Mouse (Mus musculus) left cerebral cortex, adult 8-10 months (tissue): ENCODE data around the gene Sorl1. TPM values are rescaled to one million over a fixed set of nuclear protein-coding genes. Genes with fewer than 3 reads are reported as not detected.

ENCODE experiments used
- DNase-seq, 2 experiments: peaks; one replicate each; pipeline ENCODE4 v3.0.0; 2022; ENCODE audit warnings: low spot score in 2 of 2
- total RNA-seq, 4 experiments: library from RNA; stranded (reverse); gene quantifications; 2 replicates each; pipeline ENCODE4 v1.2.4; 2022

Gene Sorl1
- total RNA-seq, 4 experiments from 2014 or later, result 150 to 183 (median 172) TPM

DNA sequence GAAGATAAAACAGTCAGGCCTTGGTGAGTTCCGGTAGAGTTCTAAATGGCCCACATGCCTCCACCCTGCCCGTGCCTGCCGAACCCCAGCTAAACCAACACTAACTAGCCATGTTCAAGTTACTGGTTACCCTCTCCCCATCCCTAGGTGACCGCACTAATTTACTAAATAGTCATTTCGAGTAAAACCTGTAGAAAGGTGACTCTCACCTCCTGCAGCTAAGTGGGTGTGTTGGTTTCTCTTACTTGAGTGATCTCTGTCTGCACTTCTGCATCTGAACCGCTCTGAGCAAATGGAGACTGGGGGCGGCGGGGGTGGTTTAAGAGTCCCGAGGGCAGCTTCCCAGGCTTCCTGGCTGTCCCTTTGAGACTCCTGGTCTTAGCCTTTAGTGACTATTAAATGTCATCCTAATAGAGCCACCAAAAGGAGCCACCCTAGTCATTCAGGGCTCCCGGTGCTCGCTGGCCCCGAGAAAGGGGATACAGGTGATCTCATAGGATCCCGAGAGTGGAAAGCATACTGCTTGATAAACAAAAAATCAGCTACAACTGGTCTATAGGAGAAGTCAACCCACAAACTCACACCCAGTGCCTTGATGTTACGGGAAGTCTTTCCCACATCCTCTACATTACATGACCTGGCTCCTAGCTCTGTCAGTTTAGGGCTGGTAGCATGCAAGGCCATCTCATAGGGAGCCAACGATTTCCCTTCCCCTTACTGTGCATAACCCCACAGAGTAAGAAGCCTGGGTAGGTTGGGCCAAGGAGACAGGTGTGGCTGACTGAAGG is 155.2 kb downstream of the Sorl1 start:
- DNase-seq, result no peak

DNA sequence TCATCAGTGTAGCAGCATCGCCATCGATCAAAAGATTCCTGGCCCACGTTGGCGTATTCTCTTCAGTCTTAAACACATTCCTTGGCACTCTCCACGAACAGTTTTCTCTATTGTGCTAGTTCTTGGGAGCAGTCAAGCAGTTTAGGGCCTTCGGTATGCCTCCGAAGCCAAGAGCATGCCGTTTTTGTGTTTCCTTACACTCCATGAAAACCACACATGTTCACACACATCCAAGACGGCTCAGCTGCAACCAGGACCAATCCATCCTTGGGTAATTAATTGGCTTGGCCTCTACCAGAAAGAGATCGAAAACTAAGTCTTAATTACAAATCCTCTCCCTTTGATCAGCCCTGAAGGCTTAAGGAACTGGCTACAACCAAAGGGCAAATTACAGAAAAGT is 162.8 kb downstream of the Sorl1 start:
- DNase-seq, result no peak

DNA sequence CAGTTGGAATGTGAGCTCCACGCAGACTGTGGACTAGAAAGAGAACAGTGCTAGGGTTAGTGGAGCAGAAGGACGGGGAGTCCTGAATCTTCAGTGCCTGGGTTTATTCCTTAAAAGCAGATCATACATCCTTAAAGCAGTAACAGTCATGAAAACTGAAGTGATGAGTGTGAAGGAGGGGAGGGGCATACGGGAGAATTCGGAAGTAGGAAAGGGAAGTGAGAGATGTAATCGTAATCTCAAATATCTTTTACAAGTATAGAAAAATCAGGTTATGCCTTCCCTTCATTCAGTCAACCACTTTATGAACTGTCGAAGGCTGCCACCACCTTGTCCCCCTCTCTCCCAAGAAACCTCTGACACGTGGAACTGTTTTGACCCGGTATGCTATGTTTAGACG is 165.8 kb downstream of the Sorl1 start:
- DNase-seq, result no peak

DNA sequence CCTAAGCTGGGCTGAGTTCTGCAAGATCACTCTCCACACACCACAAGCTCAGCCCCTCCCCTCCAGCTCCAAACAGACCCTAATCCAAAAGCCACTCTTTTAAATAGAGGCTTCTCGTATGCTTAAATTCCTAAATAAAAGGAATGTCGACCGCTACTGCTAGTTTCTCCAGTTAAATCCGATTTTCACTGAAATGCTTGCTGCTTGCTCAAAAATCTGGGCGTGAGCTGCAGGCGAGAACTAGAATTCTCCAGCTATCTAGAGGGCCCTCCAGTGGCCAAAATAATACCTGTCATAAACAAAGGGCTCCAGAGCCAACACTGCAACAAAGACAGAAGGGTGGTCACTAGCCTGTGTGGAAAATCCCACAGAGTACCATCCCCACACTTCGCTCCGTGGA is 170.6 kb downstream of the Sorl1 start:
- peak in 1 of 2 experiments; percentile 54 for DNase-seq

DNA sequence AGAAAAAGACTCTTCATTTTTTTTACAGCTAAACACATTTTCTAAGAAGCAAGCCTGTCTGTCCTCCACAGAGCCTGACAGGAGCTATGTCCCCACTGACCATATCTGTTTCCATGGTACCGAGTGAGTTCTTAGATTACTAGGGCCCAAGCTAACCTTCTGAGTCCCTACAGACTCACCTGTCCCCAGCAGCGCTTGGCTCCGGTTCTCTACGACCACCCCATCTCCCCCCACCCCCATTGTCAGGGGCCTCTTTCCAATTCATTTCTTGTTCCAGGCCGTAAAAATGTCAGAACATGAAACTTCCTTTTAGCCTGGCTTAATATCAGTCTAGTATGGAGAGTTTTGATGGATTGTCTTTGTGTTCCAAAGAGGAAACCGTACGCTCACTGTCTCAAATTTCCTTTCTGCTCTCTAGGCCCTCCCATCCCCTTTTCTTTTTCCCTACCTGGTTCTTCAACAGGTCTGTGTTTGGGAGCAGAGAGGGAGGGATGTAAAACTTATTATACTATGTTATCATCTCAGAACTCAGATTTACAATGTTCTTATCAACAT is 171.4 kb downstream of the Sorl1 start:
- DNase-seq, result no peak

DNA sequence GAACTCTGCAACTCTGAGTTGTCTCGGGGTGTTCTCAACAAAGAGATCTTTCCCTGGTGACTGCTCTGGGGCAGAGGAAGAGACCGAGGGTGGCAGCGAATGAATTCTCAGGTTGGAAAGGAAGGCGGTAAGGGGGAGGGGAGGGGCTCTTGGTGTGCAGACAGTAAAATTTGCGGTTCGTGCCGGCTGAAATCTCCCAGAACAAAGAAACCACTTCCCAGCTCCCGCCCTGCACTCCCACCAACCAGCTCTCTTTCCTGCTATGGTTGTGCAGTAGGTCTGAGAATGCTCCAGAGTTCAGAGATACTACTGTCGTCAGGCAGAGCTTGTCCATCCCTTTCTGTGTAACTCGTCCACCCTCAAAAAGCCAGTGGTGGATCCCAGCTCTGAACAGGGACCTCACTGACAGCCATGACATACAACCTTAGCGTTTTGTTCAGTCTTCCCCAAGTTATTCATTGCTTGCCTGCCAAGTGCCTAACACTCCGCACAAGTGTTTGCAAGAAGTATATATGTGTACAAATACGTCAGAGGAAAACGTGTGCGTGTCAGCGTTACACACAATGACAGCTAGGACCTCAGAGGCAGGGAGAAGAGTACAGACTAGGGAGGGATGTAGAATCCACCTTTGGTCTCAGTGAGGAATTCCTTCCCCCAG is 172.5 kb downstream of the Sorl1 start:
- DNase-seq, result no peak

DNA sequence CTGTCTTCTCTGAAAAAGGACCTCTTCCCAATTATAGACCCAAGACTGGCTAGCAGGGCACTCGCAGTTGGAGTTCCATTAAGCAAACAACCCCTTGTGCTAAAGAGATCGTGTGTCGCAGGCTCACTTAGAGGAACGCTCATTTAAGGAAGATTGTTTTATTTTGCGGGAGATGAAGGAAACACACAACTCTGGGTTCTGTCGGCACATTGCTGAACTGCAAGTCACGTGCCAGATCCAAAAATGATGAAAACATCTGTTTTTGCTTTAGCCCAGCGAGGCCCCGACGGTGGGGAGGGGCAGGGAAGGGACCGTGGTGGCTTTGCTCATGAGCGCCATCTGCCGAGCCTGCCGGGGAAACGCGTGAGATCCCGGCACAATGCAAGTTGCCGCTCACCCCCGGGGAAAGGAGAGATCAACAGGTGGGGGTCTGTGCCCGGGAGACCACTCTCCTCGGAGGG is 173.1 kb downstream of the Sorl1 start:
- peak; percentile 80 to 84 for DNase-seq

DNA sequence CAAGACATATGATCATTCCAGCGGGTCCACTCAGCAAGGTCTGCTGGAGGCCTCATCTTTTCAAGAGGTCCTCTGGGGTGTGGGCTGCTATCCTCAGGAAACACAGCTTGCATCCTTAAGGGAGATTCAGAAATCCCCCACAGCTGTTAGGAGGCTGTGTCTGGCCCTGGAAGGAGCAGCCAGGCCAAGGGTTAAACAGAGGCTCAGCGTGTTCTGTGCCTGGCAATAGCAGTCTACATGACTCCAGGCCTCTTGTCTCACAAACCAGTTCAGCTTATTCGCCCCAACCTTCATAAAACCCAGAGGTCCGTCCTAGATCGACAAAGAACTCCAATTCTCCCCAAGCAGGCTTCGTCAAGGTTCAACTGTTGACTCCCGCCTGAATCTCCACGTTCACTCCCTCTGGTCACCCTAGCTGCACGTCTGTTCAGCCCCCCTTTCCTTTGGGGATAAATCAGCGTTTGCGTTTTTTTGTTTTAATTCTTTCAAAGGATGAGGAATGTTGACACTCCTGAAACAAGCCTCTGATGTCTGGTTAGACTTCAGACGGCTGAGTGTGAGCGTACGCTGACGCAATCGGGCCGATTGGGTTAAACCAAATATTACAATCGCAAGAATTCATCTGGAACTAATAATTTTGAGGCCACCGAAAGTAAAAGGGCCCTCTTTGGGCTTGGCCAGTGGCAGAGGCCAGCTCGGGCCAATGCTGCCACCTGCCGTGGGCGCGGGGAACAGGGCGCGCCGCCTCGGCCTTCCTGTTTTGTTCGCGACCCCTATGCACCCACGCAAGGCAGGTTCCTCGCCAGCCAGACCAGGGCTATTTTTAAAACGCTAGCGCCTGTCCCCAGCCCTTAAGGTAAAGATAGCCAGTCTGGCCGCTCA is 173.7 kb downstream of the Sorl1 start:
- peak in 1 of 2 experiments; percentile 69 for DNase-seq

DNA sequence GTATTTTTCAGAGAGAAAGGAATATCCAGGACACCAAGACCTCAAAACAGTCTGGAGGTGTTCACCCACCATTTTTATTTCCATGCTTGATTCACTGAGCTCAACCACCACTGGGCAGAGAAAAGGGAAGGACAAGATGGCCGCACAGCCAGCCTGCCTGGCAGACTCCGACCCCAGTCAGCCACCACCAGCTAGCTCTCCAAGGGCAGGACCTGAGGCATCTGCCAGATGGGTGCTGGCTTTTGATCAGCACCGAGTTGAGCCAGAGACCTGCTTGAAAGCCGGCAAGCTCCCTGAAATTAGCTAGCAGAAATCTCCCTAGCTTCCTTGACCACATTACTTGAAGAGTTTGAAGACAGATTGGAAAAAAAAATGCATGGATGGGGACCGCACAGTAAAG is 174.6 kb downstream of the Sorl1 start:
- no peak for DNase-seq

DNA sequence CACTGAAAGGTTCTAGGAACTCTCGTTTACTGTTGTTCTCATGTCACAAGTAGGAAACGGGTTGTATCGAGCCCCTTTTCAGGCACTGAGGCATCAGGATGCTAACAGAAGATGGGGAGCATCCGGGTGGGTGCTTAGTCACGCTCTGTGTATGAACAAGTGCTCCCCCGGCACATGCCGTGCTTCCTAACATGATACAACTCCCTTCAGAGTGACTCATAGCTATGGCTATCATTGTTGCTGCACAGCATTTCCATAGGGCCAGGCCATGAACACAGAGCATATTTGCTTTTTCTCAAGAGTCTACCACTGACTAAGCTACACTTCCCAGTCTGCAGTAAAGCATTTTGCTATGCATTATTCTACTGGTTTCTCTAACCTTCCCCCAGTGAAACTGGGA is 179.1 kb downstream of the Sorl1 start:
- DNase-seq, result no peak

DNA sequence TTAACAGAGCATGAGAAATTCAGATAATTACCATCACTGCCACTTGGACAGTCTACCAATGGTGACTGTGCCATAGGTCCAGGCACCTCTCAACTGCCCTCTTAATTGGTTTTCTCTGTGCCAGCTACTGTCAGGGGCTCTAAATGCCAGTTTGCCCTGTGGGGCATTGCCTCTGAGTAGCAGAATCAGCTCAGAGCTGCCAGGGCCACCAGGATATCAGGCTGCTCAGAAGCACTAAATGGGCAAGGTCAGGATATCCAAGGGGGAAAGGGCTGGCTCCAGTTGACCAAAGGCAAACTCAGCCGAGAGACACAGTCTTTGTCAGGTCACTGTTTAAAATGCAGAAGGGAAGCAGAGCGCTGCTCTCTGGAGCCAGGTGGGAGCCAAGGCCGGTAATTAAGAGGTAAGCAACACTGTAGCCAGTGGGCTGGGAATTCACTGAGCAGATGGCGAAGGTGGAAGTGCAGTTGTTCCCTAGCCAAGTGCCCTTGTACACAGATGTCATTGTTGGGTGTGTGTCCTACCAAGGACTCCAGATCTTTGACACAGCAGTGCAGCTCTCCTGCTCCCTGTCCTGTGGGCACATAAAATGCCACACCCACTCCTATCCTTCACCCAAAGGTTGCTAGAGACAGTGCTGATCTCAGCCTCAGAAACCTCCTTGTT is 181.0 kb downstream of the Sorl1 start:
- no peak for DNase-seq

DNA sequence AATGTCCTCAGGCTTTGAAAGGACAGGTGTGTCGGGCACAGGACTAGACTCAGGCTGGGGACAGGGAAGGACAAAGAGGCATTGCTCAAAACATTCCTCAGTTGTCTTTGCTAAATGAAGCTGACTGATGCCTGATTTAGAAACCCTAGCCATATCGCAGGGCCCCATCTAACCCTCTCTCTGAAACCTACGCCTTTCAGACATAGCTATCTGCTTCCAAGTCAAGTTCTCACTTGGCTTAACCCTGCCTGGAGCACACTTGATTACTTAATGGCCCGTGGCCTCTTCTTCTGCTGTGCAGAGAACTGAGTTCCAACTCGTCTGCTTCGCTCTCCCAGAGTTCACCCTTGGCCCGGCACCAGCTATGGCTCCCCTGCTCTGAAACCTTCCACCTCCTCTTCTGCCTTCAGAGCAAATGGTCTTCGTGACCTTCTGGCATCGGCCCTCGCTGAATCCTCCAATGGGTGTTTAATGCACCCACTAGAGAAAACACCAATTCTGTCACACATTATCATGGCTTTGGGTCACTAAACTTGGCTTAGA is 183.7 kb downstream of the Sorl1 start:
- no peak for DNase-seq

DNA sequence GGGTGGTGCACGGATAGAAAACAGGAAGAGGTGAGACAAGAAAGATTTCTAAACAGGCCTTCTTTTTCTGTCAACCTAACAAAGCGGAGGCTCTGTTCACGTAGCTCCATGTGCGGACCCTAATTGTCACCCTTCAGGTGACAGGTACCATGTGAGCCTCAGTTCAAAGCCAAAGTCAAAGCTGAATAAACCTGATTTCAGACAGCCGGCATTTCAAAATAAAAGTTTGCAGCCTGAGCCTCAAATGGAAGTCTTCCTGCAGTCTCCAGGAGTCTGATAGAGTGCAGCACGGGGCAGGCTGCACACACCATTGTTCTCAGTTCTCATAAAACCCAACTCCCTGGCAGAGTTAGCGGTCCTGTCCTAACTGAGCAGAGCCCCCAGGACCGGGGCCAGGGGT is 185.6 kb downstream of the Sorl1 start:
- DNase-seq, result no peak

DNA sequence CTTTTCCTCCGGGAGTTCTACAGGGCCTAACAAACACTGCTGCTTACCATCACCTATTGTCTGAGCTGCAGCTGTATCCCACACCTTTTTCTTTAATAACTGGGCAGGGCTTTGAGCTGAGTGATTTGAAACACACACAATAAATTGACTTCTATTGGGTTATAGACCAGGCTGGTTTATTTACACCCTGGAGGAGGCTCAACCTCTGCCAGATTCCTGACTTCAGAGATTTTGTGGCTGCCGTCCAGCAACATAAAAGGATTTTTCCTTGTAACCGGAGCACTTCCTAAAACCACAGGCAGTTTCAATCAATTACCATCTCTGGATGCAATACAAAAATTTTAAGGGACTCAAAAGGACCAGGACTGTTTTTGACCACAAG is 186.1 kb downstream of the Sorl1 start:
- DNase-seq, result no peak

DNA sequence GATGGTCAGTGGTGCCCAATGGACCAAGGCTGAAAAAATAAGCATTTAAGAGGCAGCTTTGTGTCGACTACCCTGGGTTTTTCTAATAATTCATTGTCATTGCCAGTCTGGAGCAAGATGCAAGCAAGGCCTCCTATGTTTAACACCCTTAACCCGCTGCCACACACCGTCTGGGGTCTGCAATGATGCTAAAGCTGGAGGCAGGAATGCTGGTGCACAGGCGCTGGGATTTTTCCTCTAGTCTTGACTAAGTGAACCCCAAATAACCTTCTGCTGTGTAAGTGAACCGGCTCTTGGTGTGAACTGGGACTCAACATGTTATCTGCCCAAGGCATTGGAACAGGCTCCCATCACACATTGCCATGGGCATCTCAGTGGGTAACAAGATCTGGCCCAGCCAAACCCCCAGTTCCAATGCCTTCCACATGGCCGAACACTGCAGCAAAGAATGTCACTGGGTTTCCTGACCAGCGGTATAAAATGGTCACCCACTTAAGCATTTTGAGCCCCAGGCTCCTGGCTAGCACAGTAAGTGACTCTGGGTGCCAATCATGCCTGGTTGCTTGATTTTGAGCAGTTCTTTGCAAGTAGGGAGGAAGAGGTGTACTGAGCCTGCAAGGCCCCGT is 186.6 kb downstream of the Sorl1 start:
- no peak for DNase-seq

DNA sequence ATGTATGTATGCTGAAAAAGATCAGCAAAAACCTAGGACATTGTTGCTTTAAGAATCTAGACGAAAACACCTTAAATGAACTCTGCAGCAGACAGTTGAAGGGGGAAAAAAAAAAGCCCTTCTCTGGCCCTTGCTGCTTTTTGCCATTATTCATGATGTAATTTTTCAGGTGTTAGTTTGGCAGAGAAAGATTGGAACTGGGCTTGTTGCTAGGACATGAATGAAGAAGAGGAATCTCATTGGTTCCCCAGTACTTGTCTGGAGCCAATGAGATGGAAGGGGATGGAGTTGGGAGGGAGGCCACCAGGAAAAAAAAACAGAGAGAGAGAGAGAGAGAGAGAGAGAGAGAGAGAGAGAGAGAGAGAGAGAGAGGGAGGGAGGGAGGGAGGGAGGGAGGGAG is 187.5 kb downstream of the Sorl1 start:
- DNase-seq, result no peak

DNA sequence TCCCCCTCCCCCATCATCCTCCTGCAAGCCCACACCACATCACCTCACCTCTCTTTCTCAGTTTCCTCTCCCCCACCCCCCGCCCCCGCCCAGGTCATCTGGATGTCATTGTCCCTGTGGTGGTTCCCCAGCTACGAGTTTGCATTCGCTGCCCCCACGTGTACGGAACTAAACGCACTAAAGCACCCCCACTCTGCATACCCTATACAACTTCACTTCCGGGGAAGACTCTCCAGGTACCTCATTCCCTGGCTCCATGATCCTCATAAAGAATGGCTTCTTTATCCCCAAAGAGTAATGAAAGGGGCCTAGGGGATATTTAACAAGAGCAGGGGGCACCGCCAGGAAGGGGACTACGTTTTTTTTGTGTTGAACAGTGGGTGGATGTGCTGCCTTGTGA is 188.1 kb downstream of the Sorl1 start:
- no peak for DNase-seq

DNA sequence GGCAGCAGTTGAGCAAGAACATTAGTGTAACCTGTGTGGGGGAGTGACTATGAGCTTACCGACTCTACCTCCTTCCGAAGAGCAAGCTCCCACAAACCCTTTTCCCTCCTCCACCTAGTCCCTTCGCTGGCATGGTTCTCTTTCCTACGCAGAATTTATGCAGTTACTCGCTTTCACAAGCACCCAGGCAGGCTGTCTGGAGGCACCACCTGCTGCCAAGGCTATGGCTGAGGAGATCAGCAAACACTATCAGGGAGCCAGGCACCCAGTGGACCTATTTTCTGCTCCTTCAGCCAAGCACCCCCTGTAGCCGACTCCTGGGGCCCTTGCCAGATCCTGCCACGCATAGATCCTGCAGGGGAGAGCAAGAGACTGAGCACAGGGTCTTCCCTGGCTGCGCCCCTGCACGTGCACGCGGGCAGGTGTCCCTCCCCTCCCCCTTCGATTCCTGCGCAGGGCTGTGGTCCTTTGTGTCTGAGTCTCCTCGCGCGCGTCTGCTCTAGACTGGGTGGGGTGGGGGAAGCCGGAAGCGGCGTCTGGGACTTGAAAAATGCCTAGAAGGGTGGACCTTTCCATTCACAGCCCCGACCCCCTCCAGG is 188.6 kb downstream of the Sorl1 start:
- peak; percentile 59 to 69 for DNase-seq

DNA sequence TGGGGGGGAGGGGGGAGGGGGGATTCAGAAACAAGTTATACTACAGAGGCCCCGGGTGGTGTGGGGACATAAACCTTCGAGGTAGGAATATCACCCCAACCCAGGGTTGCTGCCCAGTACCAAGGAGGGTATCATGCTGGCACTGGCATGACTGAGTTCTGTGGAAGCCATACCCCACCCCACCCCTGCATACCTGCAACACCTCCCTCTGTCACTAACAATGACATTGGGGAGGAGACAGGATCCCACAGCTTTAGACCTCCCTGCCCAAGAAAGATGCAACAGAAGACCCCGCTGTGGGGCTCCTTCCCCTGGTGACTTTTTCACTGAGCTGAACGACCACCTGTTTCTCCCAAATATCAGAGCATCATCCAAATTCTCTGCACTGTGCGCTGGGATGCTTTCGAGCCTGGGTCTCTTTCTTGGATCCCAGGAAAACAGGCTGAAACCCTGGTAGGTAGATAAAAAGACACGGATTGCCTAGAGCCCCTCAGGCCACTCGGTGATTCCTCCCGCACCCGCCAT is 189.2 kb downstream of the Sorl1 start:
- no peak for DNase-seq

DNA sequence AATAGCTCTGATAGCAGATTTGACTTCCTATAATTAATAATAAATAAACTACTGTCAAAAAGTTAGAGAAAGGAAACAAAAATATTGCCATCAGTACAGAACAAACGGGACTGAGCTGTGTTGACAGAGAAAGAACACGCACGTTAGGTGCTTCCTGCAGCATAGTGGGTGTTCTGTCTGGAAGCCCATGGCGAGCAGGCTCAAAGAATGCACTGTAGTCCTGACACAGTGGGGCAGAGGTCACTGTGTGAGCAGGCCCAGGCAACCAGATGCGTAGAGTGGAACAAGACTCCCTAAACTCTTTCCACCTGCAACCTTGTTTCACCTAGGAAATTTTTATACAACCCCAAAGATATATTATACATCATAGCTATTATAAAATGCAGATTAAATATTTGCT is 194.1 kb downstream of the Sorl1 start:
- no peak for DNase-seq
